Mouse (Mus musculus) MEL (cell line): ENCODE data around the gene Rtp4. TPM values are rescaled to one million over a fixed set of nuclear protein-coding genes. Genes with fewer than 3 reads are reported as not detected.

ENCODE experiments used
- DNase-seq: peaks from one replicate; pipeline ENCODE4 v3.0.0; 2011; ENCODE audit warnings: low read depth, low spot score
- H3K27ac ChIP-seq: 2 replicates; pipeline ENCODE4 v1.5.1; 2012; ENCODE audit warnings: low read depth, mild to moderate bottlenecking, control low read depth, low read length, moderate library complexity; ENCODE audit not compliant: control insufficient read depth
- H3K27me3 ChIP-seq, 2 experiments: fragments of 150-350 bp in 1 of 2; sonication (generic) in 1 of 2; 2 replicates each; pipeline ENCODE4 v1.6.1; 2012; ENCODE audit warnings: low read length in 2 of 2, mild to moderate bottlenecking in 2 of 2, improper control_type of control experiment in 1 of 2, moderate library complexity in 1 of 2; ENCODE audit not compliant: insufficient read depth in 2 of 2, control insufficient read depth in 1 of 2
- H3K36me3 ChIP-seq, 2 experiments: 2 replicates each; pipeline ENCODE4 v1.6.1; 2012 to 2014; ENCODE audit warnings: low read length in 2 of 2, improper control_type of control experiment in 1 of 2, inconsistent platforms in 1 of 2, mild to moderate bottlenecking in 1 of 2; ENCODE audit not compliant: insufficient read depth in 2 of 2, control insufficient read depth in 1 of 2
- H3K4me1 ChIP-seq, 2 experiments: fragments of 150-350 bp in 1 of 2; sonication (generic) in 1 of 2; 2 replicates each; pipeline ENCODE4 v1.6.1; 2012; ENCODE audit warnings: low read length in 2 of 2, improper control_type of control experiment in 1 of 2, mild to moderate bottlenecking in 1 of 2; ENCODE audit not compliant: insufficient read depth in 2 of 2, control insufficient read depth in 1 of 2
- H3K4me3 ChIP-seq, 2 experiments: fragments of 150-350 bp in 1 of 2; sonication (generic) in 1 of 2; 2 replicates each; pipeline ENCODE4 v1.5.1; 2012; ENCODE audit warnings: low read depth in 2 of 2, low read length in 2 of 2, mild to moderate bottlenecking in 2 of 2, moderate library complexity in 2 of 2, control low read depth in 1 of 2, improper control_type of control experiment in 1 of 2; ENCODE audit not compliant: control insufficient read depth in 1 of 2, insufficient read depth in 1 of 2
- H3K79me2 ChIP-seq: 2 replicates; pipeline ENCODE4 v1.6.1; 2012; ENCODE audit warnings: mild to moderate bottlenecking, low read length, moderate library complexity; ENCODE audit not compliant: control insufficient read depth, poor library complexity, insufficient read depth
- H3K9ac ChIP-seq: 2 replicates; pipeline ENCODE4 v1.6.1; 2012; ENCODE audit warnings: low read depth, mild to moderate bottlenecking, control low read depth, low read length, moderate library complexity; ENCODE audit not compliant: control insufficient read depth, poor library complexity, severe bottlenecking
- H3K9me3 ChIP-seq: fragments of 150-350 bp; sonication (generic); replicated peaks from 2 replicates; pipeline ENCODE4 v1.6.1; 2012; ENCODE audit warnings: mild to moderate bottlenecking, low read length, improper control_type of control experiment, moderate library complexity; ENCODE audit not compliant: insufficient read depth
- BHLHE40 ChIP-seq: IDR thresholded peaks from 2 replicates; pipeline ENCODE4 v1.6.1; 2012; ENCODE audit warnings: low read depth, mild to moderate bottlenecking, inconsistent platforms, low read length, improper control_type of control experiment, borderline replicate concordance
- CHD1 ChIP-seq: IDR thresholded peaks from 2 replicates; pipeline ENCODE4 v1.6.1; 2012; ENCODE audit warnings: low read depth, mild to moderate bottlenecking, inconsistent platforms, low read length, improper control_type of control experiment
- E2F4 ChIP-seq: IDR thresholded peaks from 2 replicates; pipeline ENCODE4 v1.6.1; 2011; ENCODE audit warnings: low read depth, low read length, improper control_type of control experiment, borderline replicate concordance
- EP300 ChIP-seq, 2 experiments: IDR thresholded peaks; 2 replicates each; pipeline ENCODE4 v1.6.1; 2011; ENCODE audit warnings: improper control_type of control experiment in 2 of 2, low read length in 2 of 2, low read depth in 1 of 2, mild to moderate bottlenecking in 1 of 2
- ETS1 ChIP-seq: IDR thresholded peaks from 2 replicates; pipeline ENCODE4 v1.6.1; 2012; ENCODE audit warnings: low read depth, mild to moderate bottlenecking, inconsistent platforms, low read length, improper control_type of control experiment, moderate library complexity
- GABPA ChIP-seq: IDR thresholded peaks from 2 replicates; pipeline ENCODE4 v1.6.1; 2012; ENCODE audit warnings: low read depth, mild to moderate bottlenecking, inconsistent platforms, low read length, improper control_type of control experiment, moderate library complexity
- GATA1 ChIP-seq: IDR thresholded peaks from 2 replicates; pipeline ENCODE4 v1.6.1; 2011; ENCODE audit warnings: low read depth, low read length, improper control_type of control experiment
- HCFC1 ChIP-seq: IDR thresholded peaks from 2 replicates; pipeline ENCODE4 v1.6.1; 2012; ENCODE audit warnings: low read depth, mild to moderate bottlenecking, inconsistent platforms, low read length, improper control_type of control experiment, moderate library complexity
- MAX ChIP-seq: IDR thresholded peaks from 2 replicates; pipeline ENCODE4 v1.6.1; 2011; ENCODE audit warnings: low read length, improper control_type of control experiment
- MXI1 ChIP-seq: IDR thresholded peaks from 2 replicates; pipeline ENCODE4 v1.6.1; 2011; ENCODE audit warnings: mild to moderate bottlenecking, low read depth, low read length, improper control_type of control experiment
- NELFE ChIP-seq: IDR thresholded peaks from 2 replicates; pipeline ENCODE4 v1.6.1; 2011; ENCODE audit warnings: low read depth, low read length, improper control_type of control experiment
- POLR2A ChIP-seq, 2 experiments: IDR thresholded peaks; 2 replicates each; pipeline ENCODE4 v1.6.1; 2011 to 2012; ENCODE audit warnings: low read length in 2 of 2, mild to moderate bottlenecking in 2 of 2, control low read depth in 1 of 2, improper control_type of control experiment in 1 of 2, low read depth in 1 of 2, moderate library complexity in 1 of 2; ENCODE audit not compliant: control insufficient read depth in 1 of 2, insufficient read depth in 1 of 2, poor library complexity in 1 of 2
- POLR2AphosphoS5 ChIP-seq: IDR thresholded peaks from 2 replicates; pipeline ENCODE4 v1.6.1; 2012; ENCODE audit warnings: low read depth, borderline replicate concordance, mild to moderate bottlenecking, inconsistent platforms, low read length, moderate library complexity, mixed read lengths
- SMC3 ChIP-seq: IDR thresholded peaks from 2 replicates; pipeline ENCODE4 v1.6.1; 2011; ENCODE audit warnings: low read depth, low read length, improper control_type of control experiment
- TAL1 ChIP-seq: IDR thresholded peaks from 2 replicates; pipeline ENCODE4 v1.6.1; 2012; ENCODE audit warnings: mild to moderate bottlenecking, inconsistent platforms, low read length, moderate library complexity, mixed read lengths
- ZC3H11A ChIP-seq: IDR thresholded peaks from 2 replicates; pipeline ENCODE4 v1.6.1; 2012; ENCODE audit warnings: low read depth, mild to moderate bottlenecking, inconsistent platforms, low read length, improper control_type of control experiment
- ZKSCAN1 ChIP-seq: IDR thresholded peaks from 2 replicates; pipeline ENCODE4 v1.6.1; 2012; ENCODE audit warnings: low read depth, mild to moderate bottlenecking, inconsistent platforms, low read length, improper control_type of control experiment, moderate library complexity
- ZMIZ1 ChIP-seq: IDR thresholded peaks from 2 replicates; pipeline ENCODE4 v1.6.1; 2012; ENCODE audit warnings: low read depth, mild to moderate bottlenecking, inconsistent platforms, low read length, improper control_type of control experiment, moderate library complexity
- polyA plus RNA-seq, 2 experiments: library from polyadenylated mRNA; stranded (reverse) in 1 of 2; unstranded in 1 of 2; fragments of >175 nt in 1 of 2; fragments of >200 nt in 1 of 2; gene quantifications; 2 replicates each; pipeline versions ENCODE4 v1.2.1 to v1.2.4; 2012; ENCODE audit warnings: low replicate concordance in 2 of 2, low read depth in 1 of 2; ENCODE audit not compliant: insufficient read length in 2 of 2, insufficient read depth in 1 of 2, missing spikeins in 1 of 2
- total RNA-seq: library from RNA; depleted of rRNA; stranded (reverse); fragments of 300-350 nt; gene quantifications from 2 replicates; pipeline ENCODE4 v1.2.3, GENCODE M21; 2012

Gene Rtp4
- total and polyA plus RNA-seq, 3 experiments, result not detected

- Histone ChIP-seq H3K27me3 (no peaks in the 10 kb centered on the region), H3K9me3 (no peaks in the 10 kb centered on the region), H3K4me1 (no peaks in the 10 kb centered on the region), H3K9ac (no peak overlapping the region), H3K4me3 (no peak overlapping the region)
- no peak for TF ChIP-seq GABPA
- no peak for TF ChIP-seq ZC3H11A
- no peak for TF ChIP-seq NELFE
- TF ChIP-seq TAL1, result no peak
- no peak for TF ChIP-seq MXI1
- no peak for TF ChIP-seq HCFC1
- no peak for TF ChIP-seq EP300 (IDR thresholded peaks at IDR 0.05; ENCODE audit: low read depth in 1 of 2, low read length in 2 of 2)
- TF ChIP-seq BHLHE40, result no peak
- no peak for TF ChIP-seq ZMIZ1
- TF ChIP-seq POLR2AphosphoS5, result no peak
- TF ChIP-seq SMC3, result no peak
- no peak for TF ChIP-seq ZKSCAN1
- no peak for TF ChIP-seq POLR2A (IDR thresholded peaks at IDR 0.05; ENCODE audit: control insufficient read depth in 1 of 2, insufficient read depth in 1 of 2, low read depth in 1 of 2, low read length in 2 of 2, poor library complexity in 1 of 2)
- no peak for TF ChIP-seq E2F4
- TF ChIP-seq CHD1, result no peak
- TF ChIP-seq, all 39 proteins: peak for 0
- H3K36me3 ChIP-seq, result no peaks in the 10 kb centered on the region
- no peak for DNase-seq
- H3K79me2 ChIP-seq, result no peaks in the 10 kb centered on the region
- no peak overlapping the region for H3K27ac ChIP-seq
Observed at GRCm38 (mm10) chr16:23596696-23597095, 76.6 kb downstream of the Rtp4 start.

DNA sequence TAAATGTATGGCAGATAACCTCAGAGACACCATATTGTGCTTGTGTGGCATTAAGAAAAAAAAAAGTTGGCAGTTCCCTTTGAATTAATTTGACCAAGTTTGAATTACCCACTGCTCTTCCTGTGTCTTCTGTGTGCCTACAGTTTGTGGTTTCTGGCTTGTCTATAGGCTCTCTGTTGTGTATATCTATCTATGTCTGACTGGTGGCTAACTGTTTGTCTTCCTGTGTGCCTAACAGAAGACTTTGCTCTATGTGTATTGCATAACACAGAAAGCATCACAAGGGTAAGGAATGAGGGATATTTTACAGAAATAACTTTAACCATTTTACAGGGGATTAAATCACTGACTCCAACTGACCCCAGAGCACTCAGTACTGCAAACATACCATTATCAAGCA lies 77.9 kb downstream of the Rtp4 start:
- Histone ChIP-seq H3K9ac (no peak overlapping the region), H3K36me3 (no peaks in the 10 kb centered on the region), H3K4me3 (no peak overlapping the region), H3K79me2 (no peaks in the 10 kb centered on the region), H3K27me3 (no peaks in the 10 kb centered on the region), H3K27ac (no peak overlapping the region), H3K4me1 (no peaks in the 10 kb centered on the region), H3K9me3 (no peaks in the 10 kb centered on the region)
- no peak for DNase-seq
- no peak for TF ChIP-seq ETS1
- no peak for TF ChIP-seq GABPA
- TF ChIP-seq GATA1, result no peak
- TF ChIP-seq MAX, result no peak
